In the genomic region with DNA sequence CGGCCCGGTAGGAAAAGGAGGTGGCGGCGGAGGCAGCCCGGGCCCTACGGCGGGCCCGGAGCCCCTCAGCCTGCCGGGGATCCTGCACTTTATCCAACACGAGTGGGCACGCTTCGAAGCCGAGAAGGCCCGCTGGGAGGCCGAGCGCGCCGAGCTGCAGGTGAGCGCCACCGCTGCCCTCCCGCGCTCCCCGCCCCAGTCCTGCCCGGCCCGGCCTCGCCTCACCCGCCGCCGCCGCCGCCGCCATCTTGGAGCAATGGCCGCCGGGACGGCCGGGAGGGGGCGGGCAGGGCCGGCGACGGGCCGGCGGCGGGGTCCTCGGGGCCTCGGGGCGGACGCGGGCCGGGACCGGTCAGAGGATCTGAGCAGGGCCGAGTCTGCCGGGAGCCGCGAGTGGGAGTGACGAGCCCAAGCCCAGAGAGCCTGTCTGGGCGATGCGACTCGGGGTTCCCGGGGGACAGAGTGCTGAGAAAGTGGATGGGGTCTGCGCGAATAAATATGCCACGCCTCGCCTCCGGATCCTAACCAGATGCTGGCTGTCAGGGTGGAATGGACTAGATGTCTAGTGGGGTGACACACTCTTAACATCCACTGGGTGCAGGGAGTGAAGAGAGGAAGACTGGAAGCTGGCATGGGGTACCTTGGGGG, we compare ENCODE assay signal across 7 mouse cellular contexts. TPM values are rescaled to one million over a fixed set of nuclear protein-coding genes. Genes with fewer than 3 reads are reported as not detected.
DNase-seq lines count a peak whose midpoint lies in the region; ATAC-seq lines count a peak whose summit lies in the region.

TSS of gene Fkrp (minus strand) at position 258 of the 648 bp plus-strand sequence.

- H3K4me3 ChIP-seq in forebrain, embryonic 14.5 days (ENCODE audit: low read depth, low read length), result peak within 1 kb of the TSS; percentile 99
- peak within 1 kb of the TSS; percentile 97 for H3K4me3 ChIP-seq in hindbrain, embryonic 10.5 days

- no peaks in the 10 kb centered on the region for H3K9me3 ChIP-seq in forebrain, embryonic 14.5 days (replicated peaks; ENCODE audit: control insufficient read depth, low read length)
- no peaks in the 10 kb centered on the region for H3K9me3 ChIP-seq in hindbrain, embryonic 10.5 days

- peak; percentile 66 for DNase-seq in NIH3T3 (ENCODE audit: low read depth)
- peak; percentile 30 for DNase-seq in forebrain, embryonic 14.5 days (ENCODE audit: low spot score)
- peak; percentile 63 for DNase-seq in hindbrain, embryonic 10.5 days (ENCODE audit: low spot score)
- DNase-seq in left cerebral cortex, adult 8-10 months (ENCODE audit: low spot score in 2 of 2), result peak in 1 of 2 experiments; percentile 33
- peak; percentile 45 to 62 for DNase-seq in spleen, postnatal 14 days (ENCODE audit: low spot score in 2 of 2)

- ATAC-seq in cerebellum, adult (ENCODE audit: insufficient number of reproducible peaks, low FRiP score, low TSS enrichment), result peak; percentile 50; the same call in 1 of the 2 replicates
- peak; percentile 65 for ATAC-seq in forebrain, embryonic 14.5 days
- no peak for ATAC-seq in megakaryocyte-erythroid progenitor cell, adult 5-6 weeks (replicated peaks; ENCODE audit: low FRiP score, low TSS enrichment, poor library complexity, severe bottlenecking)

- peaks cover 39% of the 10 kb centered on the region for H3K4me1 ChIP-seq in forebrain, embryonic 14.5 days (ENCODE audit: control insufficient read depth, insufficient read depth, low read length)
- peaks cover 69% of the 10 kb centered on the region for H3K4me1 ChIP-seq in hindbrain, embryonic 10.5 days (replicated peaks)

- peak within 1 kb of the TSS; percentile 99 for H3K27ac ChIP-seq in forebrain, embryonic 14.5 days (ENCODE audit: low read depth, low read length)
- H3K27ac ChIP-seq in hindbrain, embryonic 10.5 days, result peak within 1 kb of the TSS; percentile 100

- no peaks in the 10 kb centered on the region for H3K36me3 ChIP-seq in forebrain, embryonic 14.5 days (ENCODE audit: control insufficient read depth, insufficient read depth, low read length)
- peaks cover 29% of the 10 kb centered on the region for H3K36me3 ChIP-seq in hindbrain, embryonic 10.5 days

- H3K27me3 ChIP-seq in forebrain, embryonic 14.5 days (replicated peaks; ENCODE audit: control insufficient read depth, insufficient read depth, low read length), result peaks cover 8% of the 10 kb centered on the region
- peaks cover 24% of the 10 kb centered on the region for H3K27me3 ChIP-seq in hindbrain, embryonic 10.5 days (ENCODE audit: insufficient read depth, poor library complexity, severe bottlenecking)

- H3K9ac ChIP-seq in forebrain, embryonic 14.5 days (ENCODE audit: low read length), result peak within 1 kb of the TSS; percentile 100

- H3K4me2 ChIP-seq in forebrain, embryonic 14.5 days (ENCODE audit: low read length), result peak within 1 kb of the TSS; percentile 66

- WGBS in forebrain, embryonic 14.5 days, result under 1% methylated on average over 45 of the region's 64 CpGs
- WGBS in hindbrain, embryonic 10.5 days, result under 1% methylated on average over 64 of the region's 64 CpGs

RNA-seq across cellular contexts. Expression of gene Fkrp, which starts in this region (rescaled TPM):
- 26.4 and 30.3 TPM in 2 replicates for polyA plus RNA-seq in forebrain, embryonic 14.5 days (2014; fragmentation: Nextera tagmentation; extraction: Ambion mirVana)
- polyA plus RNA-seq in hindbrain, embryonic 10.5 days (2016; fragmentation: Nextera tagmentation; extraction: Ambion mirVana), result 29.3 TPM in 2 replicates
- total RNA-seq in left cerebral cortex, adult 8-10 months (2022), result 10 to 100 TPM; 49.6 to 68.2 (median 56.9) TPM
- 14.4 and 21.5 TPM in 2 replicates for total RNA-seq in megakaryocyte-erythroid progenitor cell, adult 5-6 weeks (2014; fragmentation: Nextera tagmentation)
- total RNA-seq in megakaryocyte-erythroid progenitor cell, adult 5-6 weeks (2017), result 8.9 and 15.8 TPM in 2 replicates
